Mouse (Mus musculus): ENCODE results near the gene Obscn.

Gene Obscn

DNA sequence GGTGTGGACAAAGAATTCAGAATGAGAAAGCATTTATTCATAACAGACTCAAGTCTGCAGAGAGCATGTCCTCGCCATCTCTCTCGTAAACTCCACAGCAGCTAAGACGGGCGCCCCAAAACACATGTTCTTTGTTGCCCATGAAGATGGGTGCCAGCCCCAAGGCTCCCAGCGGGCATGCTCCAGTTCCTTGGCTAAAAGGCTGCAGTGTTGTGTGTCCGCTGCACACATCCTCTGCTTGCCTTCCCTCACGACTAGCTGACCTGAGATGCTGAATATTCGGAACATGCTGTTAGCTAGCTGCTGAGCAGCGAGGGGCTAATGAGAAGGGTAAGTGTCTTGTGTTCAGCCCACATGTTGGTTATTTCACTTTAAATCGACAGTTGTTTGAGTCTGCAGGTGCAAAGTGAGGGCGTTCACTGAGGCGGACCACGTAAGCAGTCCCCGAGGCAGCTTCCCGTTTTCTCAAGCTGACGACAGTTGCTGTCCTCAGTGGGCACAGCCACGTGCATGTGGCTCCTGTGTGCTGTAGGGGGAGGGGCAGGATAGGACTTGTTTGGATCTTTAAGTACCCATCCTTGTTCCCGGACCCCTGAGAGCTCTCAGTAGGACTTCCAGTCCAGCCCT is 153.6 kb downstream of the Obscn start:
- DNase-seq (ENCODE audit: low spot score), result no peak

DNA sequence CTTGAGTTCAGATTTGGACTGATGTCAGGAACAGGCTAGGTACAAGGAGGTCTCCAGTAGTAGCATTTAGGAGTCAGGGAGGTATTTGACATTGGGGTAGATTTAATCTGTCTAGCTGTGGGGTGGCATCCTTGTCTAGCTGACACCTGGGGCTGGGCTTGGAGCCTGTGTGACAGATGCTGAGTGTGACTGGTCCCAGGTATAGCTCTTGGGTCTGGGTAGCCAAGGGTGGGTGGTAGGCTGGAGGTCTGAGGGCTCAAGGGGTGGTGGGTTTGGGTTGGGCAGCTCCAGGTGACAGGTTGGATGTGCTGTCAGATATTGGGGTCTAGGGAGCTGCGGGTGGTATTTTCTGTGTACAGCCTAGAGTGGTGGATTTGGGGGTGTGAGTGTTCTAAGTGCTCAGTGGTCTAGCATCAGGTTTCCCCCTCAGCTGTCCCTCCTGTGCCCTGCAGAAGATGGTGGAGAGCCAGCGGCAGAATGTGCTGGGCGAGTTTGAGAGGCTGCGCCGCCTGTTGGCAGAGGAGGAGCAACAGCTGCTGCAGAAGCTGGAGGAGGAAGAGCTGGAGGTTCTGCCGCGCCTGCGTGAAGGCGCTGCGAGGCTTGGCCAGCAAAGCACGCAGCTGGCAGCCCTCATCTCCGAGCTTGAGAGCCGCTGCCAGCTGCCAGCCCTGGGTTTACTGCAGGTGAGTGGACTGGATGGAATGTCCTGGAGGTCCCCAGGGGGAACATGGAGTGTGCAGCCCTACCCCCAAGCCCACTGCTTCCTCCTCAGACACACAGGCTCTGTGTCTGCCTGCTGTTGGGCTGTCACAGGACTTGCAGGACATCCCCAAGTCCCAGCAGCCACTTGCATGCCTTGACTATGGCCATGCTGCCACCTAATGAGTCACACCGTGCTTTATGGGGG is 154.4 kb downstream of the Obscn start:
- no peak for DNase-seq (ENCODE audit: low spot score)

DNA sequence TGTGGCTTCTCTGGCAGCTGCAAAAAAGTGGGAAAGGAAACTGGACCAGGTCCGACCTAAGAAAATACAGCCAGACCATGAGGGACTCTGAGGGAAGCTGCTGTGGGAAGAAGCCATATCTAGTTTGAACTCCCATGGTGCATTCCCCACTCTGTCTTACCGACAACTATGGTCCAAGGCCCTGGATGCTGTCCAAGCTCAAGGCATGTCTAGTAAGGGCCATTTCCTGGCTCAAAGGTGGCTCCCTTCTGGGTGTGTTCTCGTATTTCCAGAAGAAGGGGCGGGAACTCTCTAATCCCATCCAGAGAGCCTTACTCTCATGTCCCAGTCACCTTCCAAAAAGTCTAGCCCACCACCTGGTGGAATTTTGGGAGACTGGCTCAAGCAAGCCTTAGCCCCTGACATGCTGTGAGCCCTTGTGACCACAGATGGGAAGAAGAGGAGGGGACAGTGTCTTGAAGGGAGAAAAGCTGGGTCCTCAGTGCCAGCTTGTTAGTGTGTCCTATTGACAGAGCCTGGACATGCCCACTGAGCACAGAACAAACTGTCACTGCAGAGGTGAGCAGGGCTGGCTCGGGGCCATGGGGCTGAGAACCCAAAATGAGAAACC is 155.7 kb downstream of the Obscn start:
- no peak for DNase-seq (ENCODE audit: low spot score)

DNA sequence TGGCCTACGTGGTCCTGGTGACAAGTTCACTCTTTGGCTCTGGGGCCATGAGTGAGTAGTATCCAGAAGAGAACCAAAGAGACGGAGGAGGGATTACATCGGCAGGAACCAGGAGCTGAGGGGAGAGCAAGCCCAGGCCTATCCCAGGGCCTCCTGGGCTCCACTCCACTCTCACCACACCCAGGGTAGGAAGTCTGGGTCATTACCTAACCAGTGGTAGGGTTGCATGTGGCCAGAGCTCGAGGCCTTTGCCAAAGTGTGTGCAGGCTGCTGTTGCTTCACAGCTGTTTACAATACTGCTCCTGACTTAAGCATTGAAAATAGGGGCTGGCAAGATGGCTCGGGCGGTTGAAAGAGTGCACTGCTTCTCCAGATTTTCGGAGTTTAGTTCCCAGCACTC is 156.5 kb downstream of the Obscn start:
- DNase-seq (ENCODE audit: low spot score), result no peak

DNA sequence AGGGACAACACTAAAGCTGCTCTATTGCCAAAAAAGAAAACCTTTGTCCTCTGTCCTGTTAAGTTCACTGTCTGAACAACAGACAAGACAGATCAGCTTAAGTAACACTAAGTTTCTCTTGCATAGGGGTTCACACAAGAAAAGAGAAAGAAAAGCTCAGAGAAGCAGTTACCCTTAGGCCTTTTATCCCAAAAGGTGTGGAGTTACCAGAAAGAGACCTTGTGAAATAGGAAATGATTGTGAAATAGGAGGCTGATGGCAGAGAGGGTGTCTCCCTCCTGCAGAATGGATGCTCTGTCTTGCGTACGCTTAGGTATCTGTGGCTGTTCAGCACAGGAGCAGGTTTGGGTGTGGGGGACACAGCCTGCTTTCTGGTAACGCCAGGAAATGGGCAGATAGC is 157.0 kb downstream of the Obscn start:
- DNase-seq (ENCODE audit: low spot score), result no peak

DNA sequence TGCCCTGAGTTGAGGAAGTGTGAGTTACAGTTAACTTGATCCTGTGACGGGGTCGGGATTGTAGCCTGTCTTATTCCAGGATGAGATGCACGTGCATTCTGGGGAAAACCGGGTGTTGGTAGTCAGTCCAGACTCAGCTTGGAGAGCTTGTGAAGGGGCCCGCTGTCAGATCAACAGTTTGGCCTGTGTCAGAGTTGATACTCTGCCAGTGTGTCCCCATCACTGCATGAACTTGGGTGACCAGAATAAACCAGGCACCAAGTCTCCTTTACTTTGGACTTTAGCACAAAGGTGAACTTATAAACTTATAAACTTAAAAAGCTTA is 157.5 kb downstream of the Obscn start:
- DNase-seq (ENCODE audit: low spot score), result no peak

DNA sequence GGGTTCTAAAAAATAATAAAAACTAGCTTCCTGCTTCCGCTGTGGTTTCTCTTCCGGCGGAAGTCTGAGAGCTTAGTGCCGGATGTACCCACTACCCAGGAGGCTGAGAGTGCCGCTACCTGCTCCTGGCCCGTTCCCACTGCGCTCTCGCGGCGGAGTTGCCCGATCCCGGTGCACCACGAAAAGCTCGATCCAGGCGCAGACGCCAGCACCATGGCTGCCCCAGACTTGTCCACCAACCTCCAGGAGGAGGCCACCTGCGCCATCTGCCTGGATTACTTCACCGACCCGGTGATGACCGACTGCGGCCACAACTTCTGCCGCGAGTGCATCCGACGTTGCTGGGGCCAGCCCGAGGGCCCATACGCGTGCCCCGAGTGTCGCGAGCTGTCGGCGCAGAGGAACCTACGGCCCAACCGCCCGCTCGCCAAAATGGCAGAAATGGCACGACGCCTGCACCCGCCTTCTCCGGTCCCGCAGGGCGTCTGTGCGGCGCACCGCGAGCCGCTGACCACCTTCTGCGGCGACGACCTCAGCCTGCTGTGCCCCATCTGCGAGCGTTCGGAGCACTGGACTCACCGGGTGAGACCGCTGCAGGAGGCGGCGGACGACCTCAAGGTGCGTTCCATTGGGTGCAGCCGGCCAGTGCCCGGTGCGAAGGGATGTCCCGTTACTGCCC is 158.0 kb downstream of the Obscn start, which contains the start of gene Trim11:
Gene Trim11, plus strand, starts transcription at position 67 of the 679 bp plus-strand sequence.
- peak; percentile 78 for DNase-seq (ENCODE audit: low spot score)

DNA sequence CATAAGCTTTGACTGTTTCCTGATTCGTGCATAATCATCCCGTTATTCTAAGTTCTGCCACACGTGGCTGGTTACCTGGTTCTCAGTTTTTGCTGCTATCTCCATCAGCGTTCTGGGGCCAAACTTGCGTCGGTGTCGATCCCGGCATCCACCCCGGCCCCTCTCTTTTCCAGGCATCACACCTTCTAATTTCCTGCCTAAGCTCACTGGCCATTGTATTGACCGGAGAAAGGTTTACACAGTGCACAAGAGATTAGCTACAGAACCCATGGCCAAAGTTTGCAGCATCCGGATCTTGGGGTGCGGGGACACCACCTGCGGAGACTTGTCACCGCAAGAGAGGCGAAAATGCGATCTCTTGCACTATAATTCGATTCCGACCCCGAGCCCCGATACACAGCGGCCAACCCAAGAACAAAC is 158.6 kb downstream of the Obscn start:
- DNase-seq (ENCODE audit: low spot score), result no peak

DNA sequence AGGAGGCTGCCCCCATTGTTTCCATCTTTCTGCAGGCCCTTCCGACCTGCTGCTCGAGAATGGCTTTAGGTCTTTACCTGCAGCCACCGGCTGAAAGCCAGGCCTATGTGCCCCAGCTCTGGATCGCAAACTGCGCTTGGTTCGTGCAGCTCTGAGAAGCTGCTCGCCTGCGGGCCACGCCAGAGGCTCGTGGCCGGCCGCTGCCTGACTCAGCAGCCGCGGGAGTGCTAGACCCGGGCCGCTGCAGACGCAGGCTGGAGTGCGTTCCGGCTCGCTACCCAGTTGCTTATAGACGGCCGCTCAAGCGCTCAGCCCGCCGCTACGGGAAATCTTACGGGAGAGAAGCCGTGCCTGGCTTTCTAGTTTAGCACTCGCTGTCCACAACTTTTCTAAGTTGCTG is 159.1 kb downstream of the Obscn start:
- DNase-seq (ENCODE audit: low spot score), result peak; percentile 32

DNA sequence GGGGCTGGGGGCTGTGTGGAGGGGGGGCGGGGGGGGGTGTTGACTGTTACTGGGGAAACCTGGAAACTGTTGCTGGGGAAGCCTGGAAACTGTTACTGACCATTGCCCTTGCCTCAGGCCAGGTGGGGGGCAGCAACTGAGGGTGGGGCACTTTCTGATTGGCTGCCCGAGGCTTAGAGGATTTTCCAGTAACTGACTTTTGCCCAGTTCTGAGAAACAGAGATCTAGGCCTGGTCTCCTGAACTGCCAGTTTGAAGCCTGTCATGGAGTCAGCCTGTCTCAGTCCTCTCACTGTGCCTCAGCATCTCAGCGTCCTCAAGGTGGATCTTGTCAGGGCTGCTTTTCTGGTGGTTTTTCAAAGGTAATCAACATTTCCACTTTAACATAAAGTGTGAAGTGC is 161.8 kb downstream of the Obscn start:
- no peak for DNase-seq (ENCODE audit: low spot score)

DNA sequence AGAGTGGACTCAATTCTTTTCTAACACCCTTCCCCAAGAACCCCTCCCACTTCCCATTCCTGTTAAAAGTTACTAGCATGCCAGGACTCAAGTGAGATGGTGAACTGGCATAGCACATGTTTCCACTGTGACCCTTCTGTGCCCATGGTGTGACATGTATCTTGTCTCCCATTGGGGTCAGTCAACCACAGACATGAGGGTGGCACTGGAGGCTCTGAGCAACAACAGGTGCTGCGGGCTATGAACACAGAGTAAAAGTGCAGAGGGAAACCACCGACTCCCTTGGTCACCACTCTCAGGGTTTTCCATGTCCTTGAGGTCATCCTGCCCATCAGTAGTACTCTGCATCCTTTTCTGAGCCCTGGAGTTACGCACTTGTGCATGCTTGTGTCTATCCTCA is 164.4 kb downstream of the Obscn start:
- no peak for DNase-seq (ENCODE audit: low spot score)

DNA sequence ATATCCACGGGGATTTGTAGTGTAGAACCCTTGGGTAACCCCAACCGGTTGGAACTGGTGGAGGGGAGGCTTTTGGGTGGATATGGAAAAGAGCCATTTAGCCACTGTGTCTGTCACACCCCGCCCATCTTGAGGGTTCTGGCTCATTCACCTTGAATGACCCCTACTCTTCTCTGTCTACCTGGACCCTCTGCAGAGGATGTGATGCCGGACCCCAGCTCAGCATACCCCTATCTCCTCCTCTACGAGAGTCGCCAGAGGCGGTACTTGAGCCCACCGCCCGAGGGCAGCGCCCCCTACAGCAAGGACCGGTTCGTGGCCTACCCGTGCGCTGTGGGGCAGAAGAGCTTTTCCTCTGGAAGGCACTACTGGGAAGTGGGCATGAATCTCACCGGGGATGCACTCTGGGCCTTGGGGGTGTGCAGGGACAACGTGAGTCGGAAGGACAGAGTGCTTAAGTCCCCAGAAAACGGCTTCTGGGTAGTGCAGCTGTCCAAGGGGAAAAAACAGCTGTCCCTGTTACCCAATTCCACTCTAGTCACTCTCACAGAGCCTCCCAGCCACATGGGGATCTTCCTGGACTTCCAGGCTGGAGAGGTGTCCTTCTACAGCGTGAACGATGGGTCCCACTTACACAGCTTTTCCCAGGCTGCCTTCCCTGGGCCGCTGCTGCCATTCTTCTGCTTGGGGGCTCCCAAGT is 165.2 kb downstream of the Obscn start:
- DNase-seq (ENCODE audit: low spot score), result no peak

DNA sequence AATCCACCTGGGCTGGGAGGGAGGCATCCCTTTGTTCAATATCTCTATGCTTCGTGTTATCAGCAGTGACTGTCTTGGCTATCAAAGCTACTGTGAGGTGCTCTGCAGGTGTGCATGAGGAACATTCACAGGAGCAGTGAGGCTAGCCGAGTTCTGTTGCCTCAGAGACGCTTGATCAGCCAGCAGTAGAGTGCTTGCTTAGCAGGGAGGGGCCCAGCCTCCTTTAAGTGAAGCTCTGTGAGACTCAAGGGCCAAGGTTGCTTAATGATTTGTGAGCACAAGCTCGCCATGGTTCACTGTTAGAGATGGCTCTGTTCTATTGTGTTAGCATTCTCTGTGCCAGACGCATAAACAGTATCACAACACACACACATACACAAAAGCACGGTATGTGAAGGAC is 166.5 kb downstream of the Obscn start:
- DNase-seq (ENCODE audit: low spot score), result peak; percentile 49

DNA sequence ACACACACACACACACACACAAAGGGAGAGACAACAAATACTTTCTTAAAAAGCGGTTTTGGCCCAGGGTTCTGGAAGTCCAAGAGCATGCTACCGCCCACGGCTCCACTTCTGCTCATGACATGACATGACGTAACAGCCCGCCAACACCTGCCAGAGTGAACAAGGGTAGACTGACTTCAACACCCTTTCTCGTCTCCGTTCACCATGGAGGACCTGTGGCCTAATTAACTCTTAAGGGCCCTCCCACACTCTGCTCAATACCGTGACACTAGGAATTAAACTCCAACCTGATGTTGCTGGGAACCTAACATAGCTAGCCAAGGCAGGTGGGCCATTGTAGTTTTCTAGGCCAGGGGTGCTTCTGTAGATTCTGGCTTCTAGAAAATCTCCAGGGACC is 167.2 kb downstream of the Obscn start:
- no peak for DNase-seq (ENCODE audit: low spot score)

DNA sequence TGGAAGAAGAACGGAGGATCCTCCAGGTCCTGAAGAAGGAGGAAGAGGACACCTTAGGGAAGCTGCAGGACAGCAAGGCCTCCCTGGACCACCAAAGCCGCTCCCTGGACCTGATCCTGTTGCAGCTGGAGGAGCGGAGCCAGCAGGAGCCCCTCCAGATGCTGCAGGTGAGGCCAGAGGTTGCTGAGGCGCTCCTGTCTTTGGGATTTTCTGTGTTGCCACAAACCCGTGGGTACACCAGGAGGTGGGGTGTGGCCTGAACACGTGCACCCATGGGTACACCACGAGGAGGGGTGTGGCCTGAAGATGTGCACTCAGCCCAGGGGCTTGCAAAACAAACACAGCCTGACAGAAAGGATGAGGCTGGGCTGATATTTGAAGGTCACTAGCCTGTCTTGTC is 167.7 kb downstream of the Obscn start:
- no peak for DNase-seq (ENCODE audit: low spot score)

DNA sequence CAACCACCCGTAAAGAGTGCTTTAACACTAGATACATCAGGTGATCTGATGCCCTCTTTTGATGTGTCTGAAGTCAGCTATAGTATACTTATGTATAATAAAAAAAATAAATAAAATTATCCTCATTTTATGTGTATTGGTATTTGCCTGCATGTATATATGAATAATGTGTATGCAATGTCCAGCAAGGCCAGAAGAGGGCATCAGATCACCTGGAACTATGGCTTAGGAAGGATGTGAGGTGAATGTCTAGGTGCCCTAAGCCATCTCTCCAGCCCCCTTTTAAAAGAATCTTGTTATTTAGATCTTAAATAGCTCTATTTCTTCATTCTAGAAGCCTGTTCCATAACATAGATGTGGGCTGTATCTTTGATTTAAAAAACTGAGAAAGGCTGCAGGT is 168.9 kb downstream of the Obscn start:
- no peak for DNase-seq (ENCODE audit: low spot score)

DNA sequence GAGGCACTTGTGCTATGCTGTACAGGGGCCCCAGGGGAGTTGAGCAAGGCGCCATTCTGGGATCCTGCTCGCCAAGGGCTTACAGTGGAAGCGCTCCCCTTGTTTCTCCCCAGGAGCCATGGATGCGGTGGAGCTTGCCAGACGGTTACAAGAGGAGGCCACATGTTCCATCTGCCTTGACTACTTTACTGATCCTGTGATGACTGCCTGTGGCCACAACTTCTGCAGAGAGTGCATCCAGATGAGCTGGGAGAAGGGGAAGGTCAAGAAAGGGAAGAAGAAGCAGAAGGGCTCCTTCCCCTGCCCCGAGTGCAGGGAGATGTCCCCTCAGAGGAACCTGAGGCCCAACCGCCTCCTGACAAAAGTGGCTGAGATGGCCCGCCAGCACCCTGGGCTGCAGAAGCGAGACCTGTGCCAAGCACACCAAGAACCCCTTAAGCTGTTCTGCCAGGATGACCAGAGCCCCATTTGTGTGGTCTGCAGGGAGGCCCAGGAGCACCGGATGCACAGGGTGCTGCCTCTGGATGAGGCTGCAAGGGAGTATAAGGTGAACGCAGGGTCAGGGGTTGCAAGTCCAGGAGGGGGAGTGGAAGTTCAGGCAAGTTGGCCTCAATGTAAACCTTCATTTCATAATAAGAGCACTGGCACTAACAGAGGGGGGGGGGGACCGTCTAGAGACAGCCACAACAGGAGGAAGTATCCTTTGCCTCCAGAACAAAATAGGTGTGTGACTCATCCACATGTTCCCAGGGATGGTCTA is 171.0 kb downstream of the Obscn start:
- peak; percentile 62 for DNase-seq (ENCODE audit: low spot score)

DNA sequence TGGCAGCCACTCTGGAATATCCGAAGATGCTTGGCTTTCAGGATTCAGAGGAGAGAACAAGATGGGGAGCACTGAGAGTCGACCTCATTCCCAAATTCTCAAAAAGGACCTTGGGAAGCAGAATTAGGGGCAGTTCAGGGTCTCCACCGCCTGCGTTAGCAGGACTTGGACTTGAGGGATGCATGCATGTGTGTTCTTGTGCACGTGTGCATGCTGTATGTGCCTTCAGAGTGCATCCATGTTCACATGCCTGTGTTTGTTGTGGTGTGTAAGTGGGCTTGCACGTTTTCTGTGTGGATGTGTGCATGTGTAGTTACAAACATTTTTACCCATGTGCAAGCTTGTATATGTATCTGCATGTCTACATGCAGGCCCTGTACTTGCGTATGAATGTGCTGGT is 172.0 kb downstream of the Obscn start:
- no peak for DNase-seq (ENCODE audit: low spot score)

DNA sequence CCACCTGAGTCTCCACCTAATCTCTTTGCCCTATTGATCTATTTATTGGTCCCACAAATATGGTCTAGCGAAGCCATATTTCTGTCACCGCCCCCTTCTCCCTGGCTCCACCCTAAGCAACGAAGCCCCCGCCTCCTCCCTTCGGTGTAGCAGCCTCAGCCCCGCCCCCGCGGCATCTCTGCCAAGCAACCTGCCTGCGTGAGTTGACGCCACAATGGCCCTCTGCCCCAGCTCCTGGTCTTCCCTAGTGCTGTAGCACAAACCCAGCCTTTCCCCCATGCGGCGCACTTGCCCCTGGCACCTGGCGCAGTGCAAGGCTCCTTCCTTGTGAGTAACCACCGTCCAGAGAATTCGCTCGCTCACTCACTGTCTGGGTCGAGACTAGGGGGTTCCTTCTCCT is 172.7 kb downstream of the Obscn start:
- DNase-seq (ENCODE audit: low spot score), result no peak

DNA sequence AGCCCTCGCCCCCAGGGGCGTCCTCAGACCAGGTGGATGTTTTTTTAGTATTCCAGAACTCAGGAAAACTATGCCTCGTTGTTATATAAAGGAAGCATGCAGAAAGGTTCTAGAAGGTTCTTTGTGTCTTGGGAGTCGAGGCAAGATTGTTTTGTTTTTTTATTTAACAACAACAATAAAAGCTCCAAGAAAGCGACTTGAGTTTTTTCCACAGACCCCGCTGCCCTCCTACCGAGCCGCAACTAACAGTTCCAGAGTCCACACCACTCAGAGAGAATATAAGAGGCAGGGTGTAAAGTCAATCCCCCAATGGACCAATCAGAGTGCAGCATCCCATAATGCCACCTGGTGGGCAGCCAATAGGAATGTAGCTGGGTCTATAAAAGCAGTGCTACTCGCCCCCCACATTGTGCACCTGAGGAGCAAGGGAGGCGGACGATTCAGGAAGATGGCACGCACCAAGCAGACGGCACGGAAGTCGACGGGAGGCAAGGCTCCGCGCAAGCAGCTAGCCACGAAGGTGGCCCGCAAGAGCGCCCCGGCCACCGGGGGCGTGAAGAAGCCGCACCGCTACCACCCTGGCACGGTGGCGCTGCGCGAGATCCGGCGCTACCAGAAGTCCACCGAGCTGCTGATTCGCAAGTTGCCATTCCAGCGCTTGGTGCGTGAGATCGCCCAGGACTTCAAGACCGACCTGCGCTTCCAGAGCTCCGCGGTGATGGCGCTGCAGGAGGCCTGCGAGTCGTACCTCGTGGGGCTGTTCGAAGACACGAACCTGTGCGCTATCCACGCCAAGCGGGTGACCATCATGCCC is 174.6 kb downstream of the Obscn start:
- no peak for DNase-seq (ENCODE audit: low spot score)

All from yolk sac, embryonic 10.5 days (tissue).